Mouse (Mus musculus) G1E (cell line): ENCODE results near the gene Pnck.

ENCODE experiments used
- CTCF ChIP-seq: IDR thresholded peaks from 2 replicates; pipeline ENCODE4 v1.5.1; 2012; ENCODE audit warnings: low read depth, low read length, inconsistent platforms, mixed read lengths
- GATA1 ChIP-seq: IDR thresholded peaks from 2 replicates; pipeline ENCODE4 v1.6.1; 2012; ENCODE audit warnings: borderline replicate concordance, low read length, inconsistent platforms, mixed read lengths
- GATA2 ChIP-seq: IDR thresholded peaks from 2 replicates; pipeline ENCODE4 v1.6.1; 2012; ENCODE audit warnings: low read depth, low read length, inconsistent platforms, borderline replicate concordance
- TAL1 ChIP-seq: conservative IDR thresholded peaks from 2 replicates; pipeline ENCODE4 v1.6.1; 2012; ENCODE audit warnings: low read depth, low read length, inconsistent platforms, mixed read lengths

GRCm38 (mm10) chrX:73673619-73673967, 13.7 kb upstream of the Pnck start:
- TF ChIP-seq CTCF (no peak), TAL1 (no peak), GATA1 (no peak), GATA2 (no peak)
